Mouse (Mus musculus): ENCODE measurements around the gene Gas7. TPM values are rescaled to one million over a fixed set of nuclear protein-coding genes. Genes with fewer than 3 reads are reported as not detected.

Gene Gas7
- total RNA-seq, 2 experiments from 2014 or later: 563 to 593 TPM

DNA sequence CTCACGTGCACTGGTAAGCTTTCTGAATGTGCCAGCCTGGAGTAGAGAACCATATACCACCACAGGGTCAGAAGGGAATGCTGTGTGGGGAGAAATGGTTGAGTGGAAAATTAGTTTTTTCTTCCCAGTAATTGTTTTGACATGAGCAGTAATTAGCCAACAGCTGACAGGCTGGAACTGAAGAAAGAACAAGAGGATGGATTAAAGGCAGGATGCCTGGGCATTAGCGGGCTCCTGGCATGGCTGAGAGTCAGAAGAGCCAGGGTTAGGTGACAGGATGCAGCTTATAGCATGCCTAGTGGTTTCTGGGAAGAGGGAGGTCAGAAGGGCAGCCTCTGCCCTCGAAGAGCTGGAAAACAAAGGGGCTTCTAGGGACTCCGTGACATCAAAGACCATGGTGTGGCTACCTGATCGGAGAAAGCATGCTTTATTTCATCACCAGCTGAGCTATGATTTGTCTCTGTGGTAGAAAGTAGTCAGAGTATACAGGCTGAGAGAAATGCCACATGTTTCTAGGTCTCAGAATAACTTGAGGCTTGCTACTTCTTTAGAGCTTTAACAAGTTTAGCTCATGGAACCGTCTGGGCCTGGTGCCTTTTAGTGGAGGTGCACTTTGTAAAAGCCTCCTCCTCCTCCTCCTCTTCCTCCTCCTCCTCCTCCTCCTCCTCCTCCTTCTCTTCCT, 181.8 kb downstream of the Gas7 start:
- DNase-seq (ENCODE audit: low spot score in 2 of 2): no peak
- intact Hi-C loops (cut with DNase I): no loop called here

- DNase-seq (ENCODE audit: low spot score in 2 of 2): no peak
- intact Hi-C loops (cut with DNase I): no loop called here
Observed at GRCm38 (mm10) chr11:67638401-67638800, 183.2 kb downstream of the Gas7 start.

GRCm38 (mm10) chr11:67640299-67640698, 185.1 kb downstream of the Gas7 start:
- intact Hi-C loops (cut with DNase I): loop anchor here (10.0 kb wide), 2 partner anchors 95 to 525 kb away; no protein-coding TSS in a partner anchor
- DNase-seq (ENCODE audit: low spot score in 2 of 2): no peak

- no peak for DNase-seq (ENCODE audit: low spot score in 2 of 2)
- intact Hi-C loops (cut with DNase I): loop anchor here (10.0 kb wide), 2 partner anchors 98 to 528 kb away; no protein-coding TSS in a partner anchor
Observed at GRCm38 (mm10) chr11:67642421-67642820, 187.2 kb downstream of the Gas7 start.

DNA sequence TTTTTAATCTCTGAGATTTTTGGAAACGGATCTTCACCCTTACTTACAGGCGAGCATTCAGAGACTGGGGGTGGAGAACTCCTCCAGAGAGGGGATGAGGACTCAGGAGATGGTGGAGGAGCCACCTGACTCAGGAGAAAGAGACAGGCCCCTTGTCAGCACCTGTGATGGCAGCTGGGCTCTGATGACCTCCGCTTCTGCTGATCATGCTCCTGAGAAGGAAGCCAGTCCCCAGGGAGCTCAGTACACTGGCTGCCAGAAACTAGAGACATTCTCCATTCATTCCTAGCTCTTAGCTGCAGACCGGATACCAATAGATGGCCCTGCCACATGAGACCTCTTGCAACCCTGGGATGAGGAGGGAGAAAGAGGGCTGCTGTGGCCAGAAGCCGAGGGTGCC, 187.6 kb downstream of the Gas7 start:
- intact Hi-C loops (cut with DNase I): loop anchor here (10.0 kb wide), 2 partner anchors 98 to 528 kb away; no protein-coding TSS in a partner anchor
- DNase-seq (ENCODE audit: low spot score in 2 of 2): no peak

DNA sequence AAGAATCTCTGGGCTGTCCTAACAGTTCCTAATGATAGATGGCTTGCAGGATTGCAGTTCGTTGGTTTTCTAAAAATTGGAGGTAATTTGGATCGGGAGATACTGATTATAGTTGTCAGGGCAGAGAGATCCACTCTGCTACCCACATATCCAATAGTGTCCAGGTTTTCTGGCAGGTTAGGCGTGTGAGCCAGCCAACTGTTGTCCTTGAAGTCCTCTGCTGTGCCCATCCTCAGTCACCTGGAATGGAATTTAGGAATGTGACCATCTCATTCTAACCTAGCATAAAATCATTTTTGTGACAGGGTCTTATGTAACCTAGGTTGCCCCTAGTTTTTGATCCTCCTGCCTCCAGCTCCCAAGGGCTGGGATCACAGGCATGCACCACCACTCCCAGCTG, 188.2 kb downstream of the Gas7 start:
- no peak for DNase-seq (ENCODE audit: low spot score in 2 of 2)
- intact Hi-C loops (cut with DNase I): loop anchor here (10.0 kb wide), 2 partner anchors 99 to 529 kb away; no protein-coding TSS in a partner anchor

GRCm38 (mm10) chr11:67644632-67645149, 189.5 kb downstream of the Gas7 start:
- DNase-seq (ENCODE audit: low spot score in 2 of 2): no peak
- intact Hi-C loops (cut with DNase I): loop anchor here (5.0 to 10.0 kb wide), 4 partner anchors 100 to 530 kb away; partner anchors contain the start of gene Gas7

GRCm38 (mm10) chr11:67647745-67648144, 192.5 kb downstream of the Gas7 start:
- intact Hi-C loops (cut with DNase I): loop anchor here (2.0 to 10.0 kb wide), 5 partner anchors 103 to 533 kb away; partner anchors contain the start of gene Gas7
- peak; percentile 81 to 83 for DNase-seq (ENCODE audit: low spot score in 2 of 2)

- DNase-seq (ENCODE audit: low spot score in 2 of 2): peak; percentile 62 to 80
- intact Hi-C loops (cut with DNase I): loop anchor here (5.0 to 10.0 kb wide), 4 partner anchors 104 to 534 kb away; partner anchors contain the start of gene Gas7
Observed at GRCm38 (mm10) chr11:67648651-67649407, 193.6 kb downstream of the Gas7 start.

- DNase-seq (ENCODE audit: low spot score in 2 of 2): no peak
- intact Hi-C loops (cut with DNase I): loop anchor here (5.0 to 10.0 kb wide), 5 partner anchors 105 to 535 kb away; partner anchors contain the start of gene Gas7
Observed at GRCm38 (mm10) chr11:67649971-67650707, 194.9 kb downstream of the Gas7 start.

DNA sequence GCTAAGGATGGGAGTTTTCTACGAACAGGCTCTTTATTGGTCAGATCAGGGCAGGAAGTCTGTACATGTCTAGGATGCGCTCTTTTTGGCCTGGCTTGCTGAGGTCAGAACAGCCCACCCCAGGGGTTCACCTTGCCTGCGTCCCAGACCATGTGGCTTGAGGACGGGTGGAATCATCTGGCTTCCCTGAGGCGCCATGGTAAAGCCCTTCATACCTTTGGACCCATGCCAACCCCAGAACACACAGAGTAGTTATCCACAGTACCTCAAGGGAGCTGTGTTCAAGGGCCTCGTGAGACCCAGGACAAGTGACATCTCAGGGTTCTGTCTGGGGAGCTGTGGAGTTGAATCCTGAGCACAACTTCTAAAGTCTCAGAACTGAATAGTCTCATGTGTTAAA, 196.5 kb downstream of the Gas7 start:
- intact Hi-C loops (cut with DNase I): loop anchor here (10.0 kb wide), 1 partner anchor 137 kb away; no protein-coding TSS in a partner anchor
- no peak for DNase-seq (ENCODE audit: low spot score in 2 of 2)

DNA sequence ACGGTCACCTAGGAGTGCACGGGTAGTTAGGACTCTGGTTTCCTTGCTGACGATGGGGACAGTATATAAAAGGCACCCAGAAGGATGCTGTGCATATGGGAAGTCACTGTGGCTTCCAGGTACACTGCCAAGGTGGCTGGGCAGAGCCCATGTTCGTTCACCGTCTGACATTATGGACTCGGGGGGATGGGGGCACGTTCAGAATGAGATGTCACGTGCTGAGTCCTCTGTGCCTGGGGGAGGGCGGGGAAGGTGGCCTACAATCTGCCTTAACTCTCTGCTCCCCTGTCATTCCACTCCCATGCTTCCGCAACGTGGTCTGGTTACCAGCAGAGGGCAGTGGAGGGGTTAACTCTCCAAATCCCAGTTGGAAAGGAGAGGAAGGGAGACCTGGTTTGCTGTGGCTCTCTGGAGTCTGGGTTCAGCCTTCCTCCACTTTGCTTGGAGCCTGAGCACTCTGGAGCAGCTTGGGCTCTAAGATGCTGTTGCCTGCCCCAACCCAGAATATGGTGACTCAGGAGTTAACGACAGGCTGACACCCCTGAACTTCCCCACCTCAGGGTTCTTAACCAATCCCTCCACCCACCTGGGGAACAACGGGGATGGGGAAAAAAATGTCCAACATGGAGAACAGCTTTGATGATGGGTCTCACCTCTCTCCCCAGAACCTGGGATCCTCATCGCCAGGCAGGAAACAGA, 197.1 kb downstream of the Gas7 start:
- intact Hi-C loops (cut with DNase I): loop anchor here (10.0 kb wide), 1 partner anchor 138 kb away; no protein-coding TSS in a partner anchor

GRCm38 (mm10) chr11:67652893-67653255, 197.6 kb downstream of the Gas7 start:
- no peak for DNase-seq (ENCODE audit: low spot score in 2 of 2)
- intact Hi-C loops (cut with DNase I): loop anchor here (10.0 kb wide), 1 partner anchor 138 kb away; no protein-coding TSS in a partner anchor

More for the DNA sequence above, 197.1 kb downstream of the Gas7 start:
- peak; percentile 59 to 68 for DNase-seq (ENCODE audit: low spot score in 2 of 2)

DNA sequence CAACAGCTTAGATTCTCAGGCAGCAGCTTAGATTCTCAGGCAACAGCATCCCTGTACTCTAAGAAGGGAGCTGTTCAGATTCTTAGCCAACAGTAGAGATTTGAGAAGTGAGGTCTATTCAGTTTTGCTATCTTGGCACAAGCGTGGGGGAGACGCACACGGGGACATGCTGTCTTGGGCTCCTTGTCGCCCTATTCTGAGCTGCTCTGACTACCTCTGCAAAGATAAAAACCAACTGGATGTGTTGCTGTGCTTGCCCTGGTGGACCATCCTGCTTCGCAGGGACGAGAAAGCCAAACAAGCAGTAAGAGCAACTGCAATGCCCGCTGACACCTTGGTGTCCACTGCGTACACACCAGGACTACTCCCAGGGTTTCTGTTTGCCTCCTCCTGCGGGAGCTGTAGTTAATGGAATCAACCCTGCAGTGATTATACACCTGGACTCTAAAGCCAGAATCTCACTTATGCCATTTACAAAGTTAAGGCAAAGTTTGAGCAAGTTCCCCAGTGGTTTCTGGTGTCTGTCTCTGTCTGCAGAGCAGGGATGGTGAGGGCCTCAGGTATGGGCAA, 198.4 kb downstream of the Gas7 start:
- intact Hi-C loops (cut with DNase I): loop anchor here (10.0 kb wide), 1 partner anchor 139 kb away; no protein-coding TSS in a partner anchor
- DNase-seq (ENCODE audit: low spot score in 2 of 2): no peak

DNA sequence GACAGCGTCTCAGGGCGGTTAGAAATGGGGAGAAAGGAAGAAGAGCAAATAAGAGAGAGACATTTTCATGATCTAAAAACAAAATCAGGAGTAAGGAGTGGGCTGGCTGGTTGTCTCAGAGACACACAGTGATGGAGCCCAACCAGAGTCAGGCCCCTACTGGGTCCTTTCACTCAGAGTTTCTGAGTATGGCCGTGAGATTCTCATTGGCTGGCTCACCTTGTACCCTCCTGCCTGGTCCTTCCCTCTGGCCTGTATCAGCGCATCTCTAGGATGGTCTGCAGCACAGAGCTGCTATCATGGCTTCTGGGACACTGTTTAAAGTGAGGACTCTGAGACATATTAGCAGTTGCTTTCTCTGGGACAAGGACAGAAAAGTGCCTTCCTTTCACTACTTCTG, 199.3 kb downstream of the Gas7 start:
- intact Hi-C loops (cut with DNase I): loop anchor here (10.0 kb wide), 1 partner anchor 140 kb away; no protein-coding TSS in a partner anchor
- no peak for DNase-seq (ENCODE audit: low spot score in 2 of 2)

DNA sequence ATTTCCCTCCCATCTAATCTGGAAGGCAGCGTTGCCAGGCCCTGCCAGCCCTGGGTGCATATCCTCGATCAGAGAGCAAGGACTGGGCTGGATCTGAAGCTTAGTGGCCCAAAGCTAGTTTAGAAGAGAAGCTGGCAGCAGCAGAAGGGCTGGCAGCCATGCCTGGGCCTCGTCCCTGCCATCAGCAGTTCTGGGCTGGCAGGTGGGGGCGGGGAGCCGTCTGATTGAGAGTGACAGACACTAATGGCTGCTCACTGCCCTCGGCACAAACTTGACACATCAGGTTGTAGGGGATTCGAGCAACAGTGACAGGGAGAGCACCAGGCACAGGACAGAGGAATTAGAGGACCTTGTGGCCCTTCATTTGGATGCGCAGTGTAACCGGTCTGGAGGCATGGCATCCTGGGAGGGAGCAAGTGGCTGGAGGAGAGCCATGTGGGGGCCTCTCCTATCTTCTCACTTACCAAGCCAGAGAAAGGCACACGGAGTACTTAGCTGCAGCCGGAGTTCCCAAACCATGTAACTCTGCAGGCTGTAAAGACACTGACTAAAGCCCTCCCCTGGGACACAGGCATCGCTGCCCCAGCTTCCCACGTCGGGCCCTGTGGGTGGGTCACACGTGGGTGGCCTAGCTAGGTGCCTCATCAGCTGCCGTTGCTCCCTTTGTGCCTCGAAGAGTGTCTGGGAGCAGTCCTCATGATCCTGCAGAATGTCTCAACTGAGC, 200.2 kb downstream of the Gas7 start:
- intact Hi-C loops (cut with DNase I): loop anchor here (10.0 kb wide), 1 partner anchor 141 kb away; no protein-coding TSS in a partner anchor
- no peak for DNase-seq (ENCODE audit: low spot score in 2 of 2)

DNA sequence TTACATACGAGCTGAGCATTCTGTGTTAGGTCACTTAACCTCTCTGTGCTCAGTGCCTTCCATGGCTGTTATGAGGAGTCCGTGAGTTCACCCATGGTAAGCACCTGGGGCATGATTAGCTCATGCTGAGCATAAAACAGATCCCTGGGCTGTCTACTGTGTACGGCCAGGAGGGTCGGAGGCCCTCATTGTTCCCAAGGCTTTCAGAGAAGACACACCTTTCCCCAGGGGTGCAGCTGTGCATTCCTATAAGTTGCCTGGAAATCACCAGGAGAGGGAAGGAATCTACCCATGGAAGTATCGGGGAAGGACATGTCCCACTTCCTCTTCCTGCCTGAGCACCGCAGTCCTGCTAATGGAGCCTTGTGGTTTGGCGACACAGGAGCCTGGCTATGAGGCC, 201.1 kb downstream of the Gas7 start:
- DNase-seq (ENCODE audit: low spot score in 2 of 2): no peak
- intact Hi-C loops (cut with DNase I): loop anchor here (10.0 kb wide), 1 partner anchor 142 kb away; no protein-coding TSS in a partner anchor
